Mouse (Mus musculus): Measurements from ENCODE around the gene Acot13. TPM values are rescaled to one million over a fixed set of nuclear protein-coding genes. Genes with fewer than 3 reads are reported as not detected.

The Acot13 gene
- polyA plus RNA-seq, 1 experiment from 2014 or later, result 51.3 TPM

- ATAC-seq (ENCODE audit: low FRiP score) (no peak), DNase-seq (ENCODE audit: low spot score) (no peak)
- Histone ChIP-seq H3K9ac (ENCODE audit: low read depth, low read length) (no peak overlapping the region), H3K4me3 (ENCODE audit: low read depth, low read length) (no peak overlapping the region), H3K4me1 (replicated peaks; ENCODE audit: control insufficient read depth, insufficient read depth, low read length) (no peaks in the 10 kb centered on the region), H3K27ac (ENCODE audit: low read depth, low read length) (no peak overlapping the region), H3K4me2 (replicated peaks; ENCODE audit: low read depth, low read length) (no peak overlapping the region), H3K9me3 (ENCODE audit: control insufficient read depth, low read length) (no peaks in the 10 kb centered on the region), H3K36me3 (ENCODE audit: control insufficient read depth, insufficient read depth, low read length) (no peaks in the 10 kb centered on the region), H3K27me3 (ENCODE audit: control insufficient read depth, insufficient read depth, low read length) (no peaks in the 10 kb centered on the region)
- WGBS, result 84% methylated on average over 7 of the region's 7 CpGs
Measured at GRCm38 (mm10) chr13:24862021-24862420, 30.7 kb upstream of the Acot13 start.

- WGBS, result 76% methylated on average over 12 of the region's 12 CpGs
- H3K4me3 ChIP-seq (ENCODE audit: low read depth, low read length), result no peak overlapping the region
Measured at GRCm38 (mm10) chr13:24861084-24861483, 29.7 kb upstream of the Acot13 start.

GRCm38 (mm10) chr13:24859115-24859514 is 27.8 kb upstream of the Acot13 start:
- Histone ChIP-seq H3K36me3 (ENCODE audit: control insufficient read depth, insufficient read depth, low read length) (no peaks in the 10 kb centered on the region), H3K4me2 (replicated peaks; ENCODE audit: low read depth, low read length) (no peak overlapping the region), H3K9ac (ENCODE audit: low read depth, low read length) (no peak overlapping the region), H3K4me3 (ENCODE audit: low read depth, low read length) (no peak overlapping the region), H3K27ac (ENCODE audit: low read depth, low read length) (no peak overlapping the region), H3K27me3 (ENCODE audit: control insufficient read depth, insufficient read depth, low read length) (no peaks in the 10 kb centered on the region), H3K4me1 (replicated peaks; ENCODE audit: control insufficient read depth, insufficient read depth, low read length) (no peaks in the 10 kb centered on the region), H3K9me3 (ENCODE audit: control insufficient read depth, low read length) (no peaks in the 10 kb centered on the region)
- ATAC-seq (ENCODE audit: low FRiP score) (no peak), DNase-seq (ENCODE audit: low spot score) (no peak)

More at GRCm38 (mm10) chr13:24861084-24861483, 29.7 kb upstream of the Acot13 start:
- Histone ChIP-seq H3K4me2 (replicated peaks; ENCODE audit: low read depth, low read length) (no peak overlapping the region), H3K9me3 (ENCODE audit: control insufficient read depth, low read length) (no peaks in the 10 kb centered on the region), H3K27ac (ENCODE audit: low read depth, low read length) (no peak overlapping the region), H3K27me3 (ENCODE audit: control insufficient read depth, insufficient read depth, low read length) (no peaks in the 10 kb centered on the region), H3K4me1 (replicated peaks; ENCODE audit: control insufficient read depth, insufficient read depth, low read length) (no peaks in the 10 kb centered on the region), H3K9ac (ENCODE audit: low read depth, low read length) (no peak overlapping the region), H3K36me3 (ENCODE audit: control insufficient read depth, insufficient read depth, low read length) (no peaks in the 10 kb centered on the region)
- DNase-seq (ENCODE audit: low spot score) (no peak), ATAC-seq (ENCODE audit: low FRiP score) (no peak)

GRCm38 (mm10) chr13:24852570-24852969 is 21.2 kb upstream of the Acot13 start:
- DNase-seq (ENCODE audit: low spot score) (no peak), ATAC-seq (ENCODE audit: low FRiP score) (no peak)
- H3K9ac ChIP-seq (ENCODE audit: low read depth, low read length), result no peak overlapping the region
- H3K9me3 ChIP-seq (ENCODE audit: control insufficient read depth, low read length), result no peaks in the 10 kb centered on the region
- H3K27me3 ChIP-seq (ENCODE audit: control insufficient read depth, insufficient read depth, low read length), result no peaks in the 10 kb centered on the region
- no peaks in the 10 kb centered on the region for H3K4me1 ChIP-seq (replicated peaks; ENCODE audit: control insufficient read depth, insufficient read depth, low read length)
- 96% methylated on average over 3 of the region's 3 CpGs for WGBS
- no peaks in the 10 kb centered on the region for H3K36me3 ChIP-seq (ENCODE audit: control insufficient read depth, insufficient read depth, low read length)
- H3K4me2 ChIP-seq (replicated peaks; ENCODE audit: low read depth, low read length), result no peak overlapping the region
- no peak overlapping the region for H3K4me3 ChIP-seq (ENCODE audit: low read depth, low read length)
- no peak overlapping the region for H3K27ac ChIP-seq (ENCODE audit: low read depth, low read length)

GRCm38 (mm10) chr13:24851989-24852388 is 20.6 kb upstream of the Acot13 start:
- Histone ChIP-seq H3K36me3 (ENCODE audit: control insufficient read depth, insufficient read depth, low read length) (no peaks in the 10 kb centered on the region), H3K4me3 (ENCODE audit: low read depth, low read length) (no peak overlapping the region), H3K4me1 (replicated peaks; ENCODE audit: control insufficient read depth, insufficient read depth, low read length) (no peaks in the 10 kb centered on the region), H3K9me3 (ENCODE audit: control insufficient read depth, low read length) (no peaks in the 10 kb centered on the region), H3K4me2 (replicated peaks; ENCODE audit: low read depth, low read length) (no peak overlapping the region), H3K9ac (ENCODE audit: low read depth, low read length) (no peak overlapping the region), H3K27ac (ENCODE audit: low read depth, low read length) (no peak overlapping the region), H3K27me3 (ENCODE audit: control insufficient read depth, insufficient read depth, low read length) (no peaks in the 10 kb centered on the region)
- DNase-seq (ENCODE audit: low spot score) (no peak), ATAC-seq (ENCODE audit: low FRiP score) (no peak)
- WGBS, result 75% methylated on average over 2 of the region's 2 CpGs

- Histone ChIP-seq H3K9me3 (ENCODE audit: control insufficient read depth, low read length) (no peaks in the 10 kb centered on the region), H3K36me3 (ENCODE audit: control insufficient read depth, insufficient read depth, low read length) (no peaks in the 10 kb centered on the region), H3K4me3 (ENCODE audit: low read depth, low read length) (no peak overlapping the region), H3K27ac (ENCODE audit: low read depth, low read length) (no peak overlapping the region), H3K27me3 (ENCODE audit: control insufficient read depth, insufficient read depth, low read length) (no peaks in the 10 kb centered on the region), H3K4me1 (replicated peaks; ENCODE audit: control insufficient read depth, insufficient read depth, low read length) (no peaks in the 10 kb centered on the region), H3K9ac (ENCODE audit: low read depth, low read length) (no peak overlapping the region), H3K4me2 (replicated peaks; ENCODE audit: low read depth, low read length) (no peak overlapping the region)
- DNase-seq (ENCODE audit: low spot score), result no peak
- no peak for ATAC-seq (ENCODE audit: low FRiP score)
- WGBS, result 84% methylated on average over 4 of the region's 4 CpGs
Measured at GRCm38 (mm10) chr13:24849318-24849717, 18.0 kb upstream of the Acot13 start.

- H3K36me3 ChIP-seq (ENCODE audit: control insufficient read depth, insufficient read depth, low read length), result peaks cover 2% of the 10 kb centered on the region; the same call in 1 of the 2 replicates
- H3K27ac ChIP-seq (ENCODE audit: low read depth, low read length), result no peak within 1 kb of the TSS
- no peaks in the 10 kb centered on the region for H3K9me3 ChIP-seq (ENCODE audit: control insufficient read depth, low read length)
- H3K4me3 ChIP-seq (ENCODE audit: low read depth, low read length), result peak within 1 kb of the TSS; percentile 40
- ATAC-seq (ENCODE audit: low FRiP score) (peak; percentile 96), DNase-seq (ENCODE audit: low spot score) (peak; percentile 81)
- H3K27me3 ChIP-seq (ENCODE audit: control insufficient read depth, insufficient read depth, low read length), result no peaks in the 10 kb centered on the region
- H3K4me1 ChIP-seq (replicated peaks; ENCODE audit: control insufficient read depth, insufficient read depth, low read length), result no peaks in the 10 kb centered on the region
- H3K4me2 ChIP-seq (replicated peaks; ENCODE audit: low read depth, low read length), result peak within 1 kb of the TSS; percentile 69
- peak within 1 kb of the TSS; percentile 46; the same call in 1 of the 2 replicates for H3K9ac ChIP-seq (ENCODE audit: low read depth, low read length)
- 12% methylated on average over 39 of the region's 40 CpGs for WGBS
Measured at GRCm38 (mm10) chr13:24844983-24845955, 13.9 kb upstream of the Acot13 start, which contains the start of gene D130043K22Rik. D130043K22Rik (plus strand) TSS chr13:24845135.

GRCm38 (mm10) chr13:24841702-24842101 is 10.4 kb upstream of the Acot13 start:
- no peak overlapping the region for H3K4me3 ChIP-seq (ENCODE audit: low read depth, low read length)
- no peak overlapping the region for H3K4me2 ChIP-seq (replicated peaks; ENCODE audit: low read depth, low read length)
- DNase-seq (ENCODE audit: low spot score) (no peak), ATAC-seq (ENCODE audit: low FRiP score) (no peak)
- H3K9me3 ChIP-seq (ENCODE audit: control insufficient read depth, low read length), result no peaks in the 10 kb centered on the region
- H3K4me1 ChIP-seq (replicated peaks; ENCODE audit: control insufficient read depth, insufficient read depth, low read length), result no peaks in the 10 kb centered on the region
- H3K36me3 ChIP-seq (ENCODE audit: control insufficient read depth, insufficient read depth, low read length), result peaks cover 2% of the 10 kb centered on the region; the same call in 1 of the 2 replicates
- 90% methylated on average over 3 of the region's 3 CpGs for WGBS
- H3K27ac ChIP-seq (ENCODE audit: low read depth, low read length), result no peak overlapping the region
- H3K9ac ChIP-seq (ENCODE audit: low read depth, low read length), result no peak overlapping the region
- no peaks in the 10 kb centered on the region for H3K27me3 ChIP-seq (ENCODE audit: control insufficient read depth, insufficient read depth, low read length)

GRCm38 (mm10) chr13:24839831-24840230 is 8.5 kb upstream of the Acot13 start:
- H3K9ac ChIP-seq (ENCODE audit: low read depth, low read length), result no peak overlapping the region
- no peak for DNase-seq (ENCODE audit: low spot score)
- H3K4me3 ChIP-seq (ENCODE audit: low read depth, low read length), result no peak overlapping the region
- H3K4me1 ChIP-seq (replicated peaks; ENCODE audit: control insufficient read depth, insufficient read depth, low read length), result no peaks in the 10 kb centered on the region
- no peak overlapping the region for H3K4me2 ChIP-seq (replicated peaks; ENCODE audit: low read depth, low read length)
- peaks cover 2% of the 10 kb centered on the region; the same call in 1 of the 2 replicates for H3K36me3 ChIP-seq (ENCODE audit: control insufficient read depth, insufficient read depth, low read length)
- H3K27me3 ChIP-seq (ENCODE audit: control insufficient read depth, insufficient read depth, low read length), result no peaks in the 10 kb centered on the region
- no peaks in the 10 kb centered on the region for H3K9me3 ChIP-seq (ENCODE audit: control insufficient read depth, low read length)
- no peak for ATAC-seq (ENCODE audit: low FRiP score)
- WGBS, result 86% methylated on average over 3 of the region's 3 CpGs
- no peak overlapping the region for H3K27ac ChIP-seq (ENCODE audit: low read depth, low read length)
